Mouse (Mus musculus) embryonic fibroblast, embryonic 13.5 days (primary cell): Measurements from ENCODE around the gene Flvcr1. TPM values are rescaled to one million over a fixed set of nuclear protein-coding genes. Genes with fewer than 3 reads are reported as not detected.

Source experiments
- H3K27ac ChIP-seq: 2 replicates; pipeline ENCODE4 v1.5.1; 2012; ENCODE audit warnings: low read length, control low read depth, inconsistent platforms; ENCODE audit not compliant: insufficient read depth
- H3K4me1 ChIP-seq: 2 replicates; pipeline ENCODE4 v1.6.1; 2011; ENCODE audit warnings: low read length; ENCODE audit not compliant: control insufficient read depth, insufficient read depth
- H3K4me3 ChIP-seq: 2 replicates; pipeline ENCODE4 v1.5.1; 2011; ENCODE audit warnings: mild to moderate bottlenecking, control low read depth, low read length; ENCODE audit not compliant: insufficient read depth
- CTCF ChIP-seq: IDR thresholded peaks from 2 replicates; pipeline ENCODE4 v1.5.1; 2011; ENCODE audit warnings: mild to moderate bottlenecking, control low read depth, low read length, moderate library complexity, borderline replicate concordance; ENCODE audit not compliant: insufficient read depth
- POLR2A ChIP-seq: IDR thresholded peaks from 2 replicates; pipeline ENCODE4 v1.6.1; 2011; ENCODE audit warnings: low read depth, mild to moderate bottlenecking, control low read depth, low read length, moderate library complexity
- polyA plus RNA-seq: library from polyadenylated mRNA; stranded (reverse); fragments of >200 nt; gene quantifications from 2 replicates; pipeline ENCODE4 v1.2.4, GENCODE M21; 2011; ENCODE audit warnings: low read depth; ENCODE audit not compliant: missing spikeins, insufficient read length

The Flvcr1 gene
- 7.5 and 9.4 TPM in 2 replicates for polyA plus RNA-seq

GRCm38 (mm10) chr1:191026021-191026713 lies at the start of gene Flvcr1:
Gene Flvcr1 (minus strand): TSS chr1:191026158.
- Histone ChIP-seq H3K4me3 (peak within 1 kb of the TSS; percentile 66), H3K4me1 (peaks cover 12% of the 10 kb centered on the region), H3K27ac (peak within 1 kb of the TSS; percentile 22)
- TF ChIP-seq POLR2A (peak; percentile 94), CTCF (peak; percentile 3; the same call in 1 of the 2 replicates)

GRCm38 (mm10) chr1:191075199-191075883 lies 49.4 kb upstream of the Flvcr1 start:
- H3K4me3 ChIP-seq, result no peak overlapping the region
- peaks cover 5% of the 10 kb centered on the region for H3K4me1 ChIP-seq
- TF ChIP-seq POLR2A (no peak; the same call in 1 of the 2 replicates), CTCF (no peak)
- H3K27ac ChIP-seq, result peak overlapping the region; percentile 17; the same call in 1 of the 2 replicates

- no peak overlapping the region for H3K4me3 ChIP-seq
- TF ChIP-seq POLR2A (no peak), CTCF (no peak)
- peaks cover 5% of the 10 kb centered on the region for H3K4me1 ChIP-seq
- no peak overlapping the region for H3K27ac ChIP-seq
Observed at GRCm38 (mm10) chr1:191073486-191073885, 47.5 kb upstream of the Flvcr1 start.

GRCm38 (mm10) chr1:191073001-191073400 lies 47.0 kb upstream of the Flvcr1 start:
- no peak for TF ChIP-seq POLR2A
- TF ChIP-seq CTCF, result no peak
- Histone ChIP-seq H3K4me1 (peaks cover 5% of the 10 kb centered on the region), H3K27ac (no peak overlapping the region), H3K4me3 (no peak overlapping the region)

GRCm38 (mm10) chr1:191072329-191072913 lies 46.5 kb upstream of the Flvcr1 start:
- Histone ChIP-seq H3K4me1 (peaks cover 5% of the 10 kb centered on the region), H3K27ac (no peak overlapping the region), H3K4me3 (no peak overlapping the region)
- TF ChIP-seq CTCF (no peak), POLR2A (no peak)

GRCm38 (mm10) chr1:191071613-191072012 lies 45.7 kb upstream of the Flvcr1 start:
- Histone ChIP-seq H3K4me3 (no peak overlapping the region), H3K27ac (no peak overlapping the region), H3K4me1 (peaks cover 5% of the 10 kb centered on the region)
- no peak for TF ChIP-seq POLR2A
- TF ChIP-seq CTCF, result no peak

GRCm38 (mm10) chr1:191070259-191070658 lies 44.3 kb upstream of the Flvcr1 start:
- Histone ChIP-seq H3K4me1 (peaks cover 3% of the 10 kb centered on the region; the same call in 1 of the 2 replicates), H3K27ac (no peak overlapping the region), H3K4me3 (no peak overlapping the region)
- TF ChIP-seq POLR2A (no peak), CTCF (no peak)

GRCm38 (mm10) chr1:191068377-191068776 lies 42.4 kb upstream of the Flvcr1 start:
- TF ChIP-seq POLR2A, result no peak
- TF ChIP-seq CTCF, result peak; percentile 7; the same call in 1 of the 2 replicates
- no peak overlapping the region for H3K4me3 ChIP-seq
- no peak overlapping the region for H3K27ac ChIP-seq

GRCm38 (mm10) chr1:191065188-191065587 lies 39.2 kb upstream of the Flvcr1 start:
- no peak overlapping the region for H3K4me3 ChIP-seq
- H3K27ac ChIP-seq, result no peak overlapping the region
- TF ChIP-seq CTCF (no peak), POLR2A (no peak)
- no peaks in the 10 kb centered on the region for H3K4me1 ChIP-seq

More at GRCm38 (mm10) chr1:191068377-191068776, 42.4 kb upstream of the Flvcr1 start:
- no peaks in the 10 kb centered on the region for H3K4me1 ChIP-seq

GRCm38 (mm10) chr1:191064535-191064934 lies 38.6 kb upstream of the Flvcr1 start:
- H3K4me1 ChIP-seq, result no peaks in the 10 kb centered on the region
- H3K27ac ChIP-seq, result no peak overlapping the region
- H3K4me3 ChIP-seq, result no peak overlapping the region
- TF ChIP-seq CTCF, result no peak
- no peak for TF ChIP-seq POLR2A
